Mouse (Mus musculus): ENCODE data around the gene Eme2. TPM values are rescaled to one million over a fixed set of nuclear protein-coding genes. Genes with fewer than 3 reads are reported as not detected.

Eme2 gene
- total and polyA plus RNA-seq, 2 experiments, result 20.5 to 31.2 TPM

DNA sequence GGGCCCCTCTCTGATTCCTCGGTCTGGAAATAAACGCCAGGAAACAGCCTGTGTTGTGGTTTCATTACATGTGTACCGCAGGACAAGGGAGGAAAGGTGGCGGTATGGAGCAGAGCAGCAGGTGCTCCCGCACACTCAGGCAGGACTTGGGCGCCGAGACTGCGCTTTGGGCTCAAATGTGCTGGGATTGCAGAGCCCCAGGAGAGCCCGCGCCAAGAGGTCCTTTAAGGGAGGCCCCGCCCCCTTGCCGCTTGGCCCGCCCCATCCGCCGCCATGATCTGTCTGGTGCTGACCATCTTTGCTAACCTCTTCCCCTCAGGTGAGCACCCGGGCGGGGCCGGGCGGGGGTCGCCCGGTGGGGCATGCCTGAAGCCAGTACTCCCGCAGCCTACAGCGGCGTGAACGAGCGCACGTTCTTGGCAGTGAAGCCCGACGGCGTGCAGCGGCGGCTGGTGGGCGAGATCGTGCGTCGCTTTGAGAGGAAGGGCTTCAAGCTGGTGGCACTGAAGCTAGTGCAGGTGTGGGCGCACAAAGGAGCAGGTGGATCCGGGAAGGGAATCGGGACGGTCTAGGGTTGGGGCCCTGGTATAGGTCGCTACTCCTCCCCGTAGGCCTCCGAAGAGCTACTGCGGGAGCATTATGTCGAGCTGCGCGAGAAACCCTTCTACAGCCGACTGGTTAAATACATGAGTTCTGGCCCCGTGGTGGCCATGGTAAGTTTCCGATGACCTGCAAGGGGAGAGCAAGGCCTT lies 1.5 kb upstream of the Eme2 start, which contains the start of gene Nme3:
Gene Nme3 (plus strand): TSS at position 260 of the 752 bp plus-strand sequence.
- peak within 1 kb of the TSS; percentile 74 for H3K4me3 ChIP-seq (ENCODE audit: insufficient read depth, low read depth, low read length)
- peaks cover 7% of the 10 kb centered on the region; the same call in 1 of the 2 replicates for H3K36me3 ChIP-seq (ENCODE audit: control insufficient read depth, insufficient read depth, low read length)
- H3K9ac ChIP-seq (ENCODE audit: low read depth, low read length), result peak within 1 kb of the TSS; percentile 90
- peak; percentile 70 for DNase-seq (ENCODE audit: extremely low read depth, low read depth, low spot score)
- TF ChIP-seq POLR2A (IDR thresholded peaks at IDR 0.05; ENCODE audit: extremely low read depth, insufficient read depth, low read length) (peak; percentile 51; the same call in 1 of the 2 replicates), CTCF (IDR thresholded peaks at IDR 0.05; ENCODE audit: low read depth, low read length) (0 out of 2 replicates have a peak, but pooled peaks have one; percentile 9)
- peaks cover 14% of the 10 kb centered on the region; the same call in 1 of the 2 replicates for H3K79me2 ChIP-seq (ENCODE audit: control insufficient read depth, insufficient read depth, low read length)
- peaks cover 20% of the 10 kb centered on the region for H3K4me1 ChIP-seq (ENCODE audit: control insufficient read depth, insufficient read depth, low read length)
- no peaks in the 10 kb centered on the region for H3K27me3 ChIP-seq (ENCODE audit: control insufficient read depth, insufficient read depth, low read length)
- WGBS, result under 1% methylated on average over 50 of the region's 50 CpGs
- peak within 1 kb of the TSS; percentile 73 for H3K27ac ChIP-seq (replicated peaks; ENCODE audit: insufficient read depth, low read depth, low read length)

DNA sequence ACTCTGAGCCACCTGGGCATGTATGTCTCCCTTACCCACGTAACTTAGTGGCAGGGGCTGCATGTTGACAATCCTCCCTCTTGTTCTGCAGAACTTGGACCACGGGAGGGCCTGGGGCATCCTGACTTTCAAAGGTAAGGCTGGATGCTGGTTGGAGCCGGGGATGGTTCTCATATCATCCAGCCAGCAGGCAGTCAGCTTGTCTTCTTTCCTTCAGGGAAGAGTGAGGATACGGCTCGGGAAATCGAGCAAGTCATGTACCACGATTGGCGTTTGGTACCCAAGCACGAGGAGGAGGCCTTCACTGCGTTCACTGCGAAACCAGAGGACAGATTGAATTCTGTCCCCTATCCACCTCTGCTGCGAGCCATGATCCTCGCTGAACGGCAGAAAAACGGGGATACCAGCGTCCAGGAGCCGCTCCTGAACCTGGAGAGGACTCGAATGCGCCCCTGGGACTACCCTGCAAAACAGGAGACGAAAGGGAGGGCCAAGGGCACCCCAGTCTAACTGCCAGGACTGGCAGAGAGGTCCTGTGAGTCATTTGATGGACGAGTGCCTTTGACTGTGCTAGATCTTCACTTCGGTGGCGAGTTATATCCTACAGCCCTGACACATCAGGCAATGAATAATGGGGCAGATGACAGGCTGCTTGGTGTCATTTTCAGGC lies 819 bp upstream of the Eme2 start:
- H3K9ac ChIP-seq (ENCODE audit: low read depth, low read length), result peak overlapping the region; percentile 90
- DNase-seq (ENCODE audit: extremely low read depth, low read depth, low spot score), result no peak
- H3K4me3 ChIP-seq (ENCODE audit: insufficient read depth, low read depth, low read length), result peak overlapping the region; percentile 74
- TF ChIP-seq CTCF (IDR thresholded peaks at IDR 0.05; ENCODE audit: low read depth, low read length) (no peak), POLR2A (IDR thresholded peaks at IDR 0.05; ENCODE audit: extremely low read depth, insufficient read depth, low read length) (no peak)
- H3K4me1 ChIP-seq (ENCODE audit: control insufficient read depth, insufficient read depth, low read length), result peaks cover 20% of the 10 kb centered on the region
- H3K27me3 ChIP-seq (ENCODE audit: control insufficient read depth, insufficient read depth, low read length), result no peaks in the 10 kb centered on the region
- peaks cover 7% of the 10 kb centered on the region; the same call in 1 of the 2 replicates for H3K36me3 ChIP-seq (ENCODE audit: control insufficient read depth, insufficient read depth, low read length)
- peaks cover 15% of the 10 kb centered on the region; the same call in 1 of the 2 replicates for H3K79me2 ChIP-seq (ENCODE audit: control insufficient read depth, insufficient read depth, low read length)
- peak overlapping the region; percentile 73 for H3K27ac ChIP-seq (replicated peaks; ENCODE audit: insufficient read depth, low read depth, low read length)
- WGBS, result 5% methylated on average over 23 of the region's 23 CpGs

DNA sequence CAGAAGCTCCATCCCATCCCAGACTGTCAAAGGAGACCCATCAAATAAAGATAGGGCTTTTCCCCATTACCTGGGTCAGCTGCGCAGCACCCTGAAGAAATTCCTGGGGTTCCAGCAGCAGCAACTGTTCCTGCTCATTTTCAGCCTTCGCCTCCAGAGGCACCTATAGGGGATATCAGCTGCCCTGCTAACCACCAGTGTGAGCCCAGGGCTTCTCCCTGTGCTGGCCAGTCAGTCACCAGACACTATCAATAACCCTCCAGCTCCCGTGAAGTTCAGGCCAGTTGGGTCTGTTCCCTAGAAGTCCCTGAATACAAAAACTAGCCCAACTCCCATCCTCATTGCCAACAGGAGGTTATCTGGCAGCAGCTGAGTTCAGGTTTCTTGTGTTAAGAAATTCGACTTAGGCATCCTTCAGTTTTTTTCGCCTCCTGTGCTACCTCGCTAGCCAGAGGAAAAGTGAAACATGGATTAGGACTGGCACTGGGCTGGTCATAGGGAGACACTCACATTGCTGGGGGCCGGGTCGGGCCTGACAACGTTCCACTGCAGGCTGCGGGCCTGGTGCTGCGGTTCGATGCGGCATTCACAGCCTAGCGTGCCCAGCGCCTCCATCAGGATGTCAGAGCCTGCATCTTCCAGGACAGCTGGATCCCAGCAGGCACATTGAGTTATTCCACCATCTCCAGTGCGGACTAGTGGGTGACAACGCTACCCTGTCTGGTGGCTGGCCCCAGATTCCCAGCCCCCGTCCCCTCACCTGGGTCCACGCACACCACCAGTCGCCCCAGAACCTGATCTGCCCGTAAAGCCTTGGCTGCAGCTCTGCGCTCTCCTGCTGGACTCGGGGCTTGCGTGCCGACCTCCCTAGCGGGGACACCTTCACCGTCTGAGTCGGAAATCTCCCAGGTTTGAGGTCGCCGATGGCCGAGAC lies 559 bp downstream of the Eme2 start:
- Histone ChIP-seq H3K36me3 (ENCODE audit: control insufficient read depth, insufficient read depth, low read length) (peaks cover 3% of the 10 kb centered on the region; the same call in 1 of the 2 replicates), H3K27ac (replicated peaks; ENCODE audit: insufficient read depth, low read depth, low read length) (peak overlapping the region; percentile 59), H3K79me2 (ENCODE audit: control insufficient read depth, insufficient read depth, low read length) (peaks cover 17% of the 10 kb centered on the region; the same call in 1 of the 2 replicates), H3K27me3 (ENCODE audit: control insufficient read depth, insufficient read depth, low read length) (no peaks in the 10 kb centered on the region), H3K4me3 (ENCODE audit: insufficient read depth, low read depth, low read length) (peak overlapping the region; percentile 74), H3K4me1 (ENCODE audit: control insufficient read depth, insufficient read depth, low read length) (peaks cover 20% of the 10 kb centered on the region), H3K9ac (ENCODE audit: low read depth, low read length) (peak overlapping the region; percentile 84)
- 7% methylated on average over 31 of the region's 31 CpGs for WGBS
- DNase-seq (ENCODE audit: extremely low read depth, low read depth, low spot score), result no peak
- TF ChIP-seq POLR2A (IDR thresholded peaks at IDR 0.05; ENCODE audit: extremely low read depth, insufficient read depth, low read length) (no peak), CTCF (IDR thresholded peaks at IDR 0.05; ENCODE audit: low read depth, low read length) (no peak)

DNA sequence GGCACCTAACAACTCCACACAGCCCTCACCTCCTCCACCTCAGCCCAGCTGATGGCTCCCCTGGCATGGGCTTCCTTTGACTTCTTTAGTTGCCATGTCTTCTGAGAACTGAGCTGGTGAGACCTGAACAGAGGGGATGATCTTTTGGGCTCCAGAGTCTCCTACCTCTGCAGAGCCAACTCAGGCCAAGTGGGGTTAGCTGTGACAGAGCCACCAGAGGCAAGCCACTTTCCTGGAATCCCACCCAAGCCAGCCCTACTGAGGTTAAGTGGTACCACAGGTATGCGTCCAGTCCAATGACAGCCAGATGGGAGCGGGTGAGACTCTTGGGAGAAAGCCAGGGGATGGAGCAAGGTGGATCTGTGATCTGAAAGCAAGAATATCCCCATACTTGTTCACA lies 1.6 kb downstream of the Eme2 start:
- TF ChIP-seq CTCF (IDR thresholded peaks at IDR 0.05; ENCODE audit: low read depth, low read length) (no peak), POLR2A (IDR thresholded peaks at IDR 0.05; ENCODE audit: extremely low read depth, insufficient read depth, low read length) (no peak)
- H3K36me3 ChIP-seq (ENCODE audit: control insufficient read depth, insufficient read depth, low read length), result peaks cover 3% of the 10 kb centered on the region; the same call in 1 of the 2 replicates
- H3K27me3 ChIP-seq (ENCODE audit: control insufficient read depth, insufficient read depth, low read length), result no peaks in the 10 kb centered on the region
- no peak overlapping the region for H3K9ac ChIP-seq (ENCODE audit: low read depth, low read length)
- 93% methylated on average over 2 of the region's 2 CpGs for WGBS
- H3K4me3 ChIP-seq (ENCODE audit: insufficient read depth, low read depth, low read length), result no peak overlapping the region
- no peak for DNase-seq (ENCODE audit: extremely low read depth, low read depth, low spot score)
- no peak overlapping the region for H3K27ac ChIP-seq (replicated peaks; ENCODE audit: insufficient read depth, low read depth, low read length)
- peaks cover 17% of the 10 kb centered on the region; the same call in 1 of the 2 replicates for H3K79me2 ChIP-seq (ENCODE audit: control insufficient read depth, insufficient read depth, low read length)
- peaks cover 25% of the 10 kb centered on the region for H3K4me1 ChIP-seq (ENCODE audit: control insufficient read depth, insufficient read depth, low read length)

DNA sequence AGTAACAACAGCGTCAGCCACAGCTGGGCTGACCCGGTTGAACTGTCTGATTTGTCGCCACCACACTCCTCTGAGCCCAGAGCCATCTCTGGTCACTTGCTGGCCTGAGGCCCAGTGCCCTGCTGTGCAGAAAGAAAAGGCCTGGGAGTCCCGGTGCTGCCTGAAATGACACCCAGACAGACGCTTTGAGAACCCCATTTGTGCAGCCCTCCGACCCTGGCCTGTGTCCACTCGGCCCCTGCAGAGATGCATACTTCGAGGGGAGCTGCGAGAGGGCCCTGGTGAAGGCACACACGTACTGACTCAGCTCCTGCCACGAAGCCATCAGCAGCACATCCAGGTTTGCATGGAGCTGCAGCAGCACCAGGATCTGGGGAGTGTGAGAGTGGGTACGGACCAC lies 2.1 kb downstream of the Eme2 start:
- Histone ChIP-seq H3K79me2 (ENCODE audit: control insufficient read depth, insufficient read depth, low read length) (peaks cover 18% of the 10 kb centered on the region; the same call in 1 of the 2 replicates), H3K9ac (ENCODE audit: low read depth, low read length) (no peak overlapping the region), H3K27ac (replicated peaks; ENCODE audit: insufficient read depth, low read depth, low read length) (no peak overlapping the region), H3K4me1 (ENCODE audit: control insufficient read depth, insufficient read depth, low read length) (peaks cover 29% of the 10 kb centered on the region), H3K36me3 (ENCODE audit: control insufficient read depth, insufficient read depth, low read length) (peaks cover 3% of the 10 kb centered on the region; the same call in 1 of the 2 replicates), H3K4me3 (ENCODE audit: insufficient read depth, low read depth, low read length) (no peak overlapping the region), H3K27me3 (ENCODE audit: control insufficient read depth, insufficient read depth, low read length) (no peaks in the 10 kb centered on the region)
- no peak for DNase-seq (ENCODE audit: extremely low read depth, low read depth, low spot score)
- TF ChIP-seq POLR2A (IDR thresholded peaks at IDR 0.05; ENCODE audit: extremely low read depth, insufficient read depth, low read length) (no peak), CTCF (IDR thresholded peaks at IDR 0.05; ENCODE audit: low read depth, low read length) (no peak)
- WGBS, result 82% methylated on average over 12 of the region's 12 CpGs
